Mouse (Mus musculus): Measurements from ENCODE around the gene Cox20.
A peak's percentile ranks its signal among the peaks of the same experiment; 100 is the strongest.
"Not testable (repeated sequence)": the region's sequence is repeated elsewhere in the genome, so short reads cannot be mapped to it uniquely, and the experiment has no call there.

Gene Cox20

GRCm38 (mm10) chr1:178318389-178319184 lies at the start of gene Cox20:
Cox20 (plus strand) TSS chr1:178319130.
- peak; percentile 91 for DNase-seq (ENCODE audit: low read depth, low spot score)

GRCm38 (mm10) chr1:178270635-178271034 lies 48.3 kb upstream of the Cox20 start:
- DNase-seq (ENCODE audit: low read depth, low spot score): no peak

GRCm38 (mm10) chr1:178275174-178275730 lies 43.7 kb upstream of the Cox20 start:
- DNase-seq (ENCODE audit: low read depth, low spot score): no peak

GRCm38 (mm10) chr1:178275738-178276053 lies 43.2 kb upstream of the Cox20 start:
- DNase-seq (ENCODE audit: low read depth, low spot score): no peak

GRCm38 (mm10) chr1:178276054-178276911 lies 42.6 kb upstream of the Cox20 start:
- DNase-seq (ENCODE audit: low read depth, low spot score): no peak

- DNase-seq (ENCODE audit: low read depth, low spot score): not testable (repeated sequence)
Observed at GRCm38 (mm10) chr1:178283314-178283713, 35.6 kb upstream of the Cox20 start.

- no peak for DNase-seq (ENCODE audit: low read depth, low spot score)
Observed at GRCm38 (mm10) chr1:178283946-178284720, 34.8 kb upstream of the Cox20 start.

GRCm38 (mm10) chr1:178287601-178288176 lies 31.2 kb upstream of the Cox20 start:
- no peak for DNase-seq (ENCODE audit: low read depth, low spot score)

GRCm38 (mm10) chr1:178291716-178292115 lies 27.2 kb upstream of the Cox20 start:
- peak; percentile 83 for DNase-seq (ENCODE audit: low read depth, low spot score)

- DNase-seq (ENCODE audit: low read depth, low spot score): no peak
Observed at GRCm38 (mm10) chr1:178294051-178294450, 24.9 kb upstream of the Cox20 start.

- not testable (repeated sequence) for DNase-seq (ENCODE audit: low read depth, low spot score)
Observed at GRCm38 (mm10) chr1:178301261-178301660, 17.7 kb upstream of the Cox20 start.

- peak; percentile 89 for DNase-seq (ENCODE audit: low read depth, low spot score)
Observed at GRCm38 (mm10) chr1:178303425-178303824, 15.5 kb upstream of the Cox20 start.

GRCm38 (mm10) chr1:178309487-178309886 lies 9.4 kb upstream of the Cox20 start:
- DNase-seq (ENCODE audit: low read depth, low spot score): no peak

GRCm38 (mm10) chr1:178310128-178310527 lies 8.8 kb upstream of the Cox20 start:
- DNase-seq (ENCODE audit: low read depth, low spot score): no peak

GRCm38 (mm10) chr1:178313039-178313597 lies 5.8 kb upstream of the Cox20 start:
- DNase-seq (ENCODE audit: low read depth, low spot score): no peak

- DNase-seq (ENCODE audit: low read depth, low spot score): no peak
Observed at GRCm38 (mm10) chr1:178314236-178314635, 4.7 kb upstream of the Cox20 start.

GRCm38 (mm10) chr1:178317275-178318001 lies 1.5 kb upstream of the Cox20 start:
- peak; percentile 64 for DNase-seq (ENCODE audit: low read depth, low spot score)

GRCm38 (mm10) chr1:178318002-178318388 lies 935 bp upstream of the Cox20 start:
- peak; percentile 86 for DNase-seq (ENCODE audit: low read depth, low spot score)

GRCm38 (mm10) chr1:178319295-178320037 lies 536 bp downstream of the Cox20 start:
- no peak for DNase-seq (ENCODE audit: low read depth, low spot score)
